Mouse (Mus musculus): Measurements from ENCODE around the gene Osgin1. TPM values are rescaled to one million over a fixed set of nuclear protein-coding genes. Genes with fewer than 3 reads are reported as not detected.

The Osgin1 gene
- total and polyA plus RNA-seq, 2 experiments = 9.6 to 649 TPM

GRCm38 (mm10) chr8:119403912-119404311 is 30.0 kb upstream of the Osgin1 start:
- WGBS = 89% methylated on average over 10 of the region's 10 CpGs
- no peaks in the 10 kb centered on the region for H3K79me2 ChIP-seq (ENCODE audit: control insufficient read depth, insufficient read depth, low read length)
- DNase-seq (ENCODE audit: extremely low read depth, low read depth, low spot score) = no peak
- no peak overlapping the region for H3K27ac ChIP-seq (replicated peaks; ENCODE audit: insufficient read depth, low read depth, low read length)
- peaks cover 20% of the 10 kb centered on the region; the same call in 1 of the 2 replicates for H3K36me3 ChIP-seq (ENCODE audit: control insufficient read depth, insufficient read depth, low read length)
- H3K4me3 ChIP-seq (ENCODE audit: insufficient read depth, low read depth, low read length) = no peak overlapping the region
- TF ChIP-seq CTCF (IDR thresholded peaks at IDR 0.05; ENCODE audit: low read depth, low read length) = no peak
- TF ChIP-seq POLR2A (IDR thresholded peaks at IDR 0.05; ENCODE audit: extremely low read depth, insufficient read depth, low read length) = no peak
- H3K4me1 ChIP-seq (ENCODE audit: control insufficient read depth, insufficient read depth, low read length) = peaks cover 14% of the 10 kb centered on the region
- no peaks in the 10 kb centered on the region for H3K27me3 ChIP-seq (ENCODE audit: control insufficient read depth, insufficient read depth, low read length)
- no peak overlapping the region for H3K9ac ChIP-seq (ENCODE audit: low read depth, low read length)

GRCm38 (mm10) chr8:119404648-119405047 is 29.3 kb upstream of the Osgin1 start:
- H3K79me2 ChIP-seq (ENCODE audit: control insufficient read depth, insufficient read depth, low read length) = no peaks in the 10 kb centered on the region
- H3K4me3 ChIP-seq (ENCODE audit: insufficient read depth, low read depth, low read length) = no peak overlapping the region
- TF ChIP-seq POLR2A (IDR thresholded peaks at IDR 0.05; ENCODE audit: extremely low read depth, insufficient read depth, low read length) = no peak
- no peak for TF ChIP-seq CTCF (IDR thresholded peaks at IDR 0.05; ENCODE audit: low read depth, low read length)
- peaks cover 8% of the 10 kb centered on the region for H3K4me1 ChIP-seq (ENCODE audit: control insufficient read depth, insufficient read depth, low read length)
- H3K27me3 ChIP-seq (ENCODE audit: control insufficient read depth, insufficient read depth, low read length) = no peaks in the 10 kb centered on the region
- 95% methylated on average over 5 of the region's 5 CpGs for WGBS
- H3K27ac ChIP-seq (replicated peaks; ENCODE audit: insufficient read depth, low read depth, low read length) = no peak overlapping the region
- H3K9ac ChIP-seq (ENCODE audit: low read depth, low read length) = no peak overlapping the region
- peaks cover 22% of the 10 kb centered on the region; the same call in 1 of the 2 replicates for H3K36me3 ChIP-seq (ENCODE audit: control insufficient read depth, insufficient read depth, low read length)
- DNase-seq (ENCODE audit: extremely low read depth, low read depth, low spot score) = no peak

GRCm38 (mm10) chr8:119408311-119408710 is 25.6 kb upstream of the Osgin1 start:
- Histone ChIP-seq H3K27ac (replicated peaks; ENCODE audit: insufficient read depth, low read depth, low read length) (no peak overlapping the region), H3K27me3 (ENCODE audit: control insufficient read depth, insufficient read depth, low read length) (no peaks in the 10 kb centered on the region), H3K9ac (ENCODE audit: low read depth, low read length) (no peak overlapping the region), H3K36me3 (ENCODE audit: control insufficient read depth, insufficient read depth, low read length) (peaks cover 20% of the 10 kb centered on the region; the same call in 1 of the 2 replicates), H3K4me3 (ENCODE audit: insufficient read depth, low read depth, low read length) (no peak overlapping the region), H3K79me2 (ENCODE audit: control insufficient read depth, insufficient read depth, low read length) (no peaks in the 10 kb centered on the region), H3K4me1 (ENCODE audit: control insufficient read depth, insufficient read depth, low read length) (peaks cover 7% of the 10 kb centered on the region)
- 84% methylated on average over 8 of the region's 8 CpGs for whole genome bisulfite sequencing
- DNase-seq (ENCODE audit: extremely low read depth, low read depth, low spot score) = no peak
- TF ChIP-seq POLR2A (IDR thresholded peaks at IDR 0.05; ENCODE audit: extremely low read depth, insufficient read depth, low read length) = no peak
- no peak for TF ChIP-seq CTCF (IDR thresholded peaks at IDR 0.05; ENCODE audit: low read depth, low read length)

GRCm38 (mm10) chr8:119412037-119412734 is 21.7 kb upstream of the Osgin1 start:
- Histone ChIP-seq H3K27ac (replicated peaks; ENCODE audit: insufficient read depth, low read depth, low read length) (no peak overlapping the region), H3K4me3 (ENCODE audit: insufficient read depth, low read depth, low read length) (no peak overlapping the region), H3K79me2 (ENCODE audit: control insufficient read depth, insufficient read depth, low read length) (no peaks in the 10 kb centered on the region), H3K36me3 (ENCODE audit: control insufficient read depth, insufficient read depth, low read length) (peaks cover 9% of the 10 kb centered on the region; the same call in 1 of the 2 replicates), H3K27me3 (ENCODE audit: control insufficient read depth, insufficient read depth, low read length) (no peaks in the 10 kb centered on the region), H3K4me1 (ENCODE audit: control insufficient read depth, insufficient read depth, low read length) (peaks cover 7% of the 10 kb centered on the region), H3K9ac (ENCODE audit: low read depth, low read length) (peak overlapping the region; percentile 19; the same call in 1 of the 2 replicates)
- WGBS = 42% methylated on average over 10 of the region's 10 CpGs
- peak; percentile 62 for DNase-seq (ENCODE audit: extremely low read depth, low read depth, low spot score)
- TF ChIP-seq POLR2A (IDR thresholded peaks at IDR 0.05; ENCODE audit: extremely low read depth, insufficient read depth, low read length) = no peak
- peak; percentile 45; the same call in 1 of the 2 replicates for TF ChIP-seq CTCF (IDR thresholded peaks at IDR 0.05; ENCODE audit: low read depth, low read length)

- 6% methylated on average over 18 of the region's 18 CpGs for WGBS
- Histone ChIP-seq H3K4me1 (ENCODE audit: control insufficient read depth, insufficient read depth, low read length) (peaks cover 7% of the 10 kb centered on the region), H3K79me2 (ENCODE audit: control insufficient read depth, insufficient read depth, low read length) (no peaks in the 10 kb centered on the region), H3K9ac (ENCODE audit: low read depth, low read length) (peak overlapping the region; percentile 75), H3K27ac (replicated peaks; ENCODE audit: insufficient read depth, low read depth, low read length) (no peak overlapping the region), H3K4me3 (ENCODE audit: insufficient read depth, low read depth, low read length) (peak overlapping the region; percentile 29; the same call in 1 of the 2 replicates), H3K27me3 (ENCODE audit: control insufficient read depth, insufficient read depth, low read length) (no peaks in the 10 kb centered on the region), H3K36me3 (ENCODE audit: control insufficient read depth, insufficient read depth, low read length) (peaks cover 9% of the 10 kb centered on the region; the same call in 1 of the 2 replicates)
- peak; percentile 99 for TF ChIP-seq CTCF (IDR thresholded peaks at IDR 0.05; ENCODE audit: low read depth, low read length)
- TF ChIP-seq POLR2A (IDR thresholded peaks at IDR 0.05; ENCODE audit: extremely low read depth, insufficient read depth, low read length) = no peak
- no peak for DNase-seq (ENCODE audit: extremely low read depth, low read depth, low spot score)
Measured at GRCm38 (mm10) chr8:119412735-119413498, 21.0 kb upstream of the Osgin1 start.
